Mouse (Mus musculus) heart, postnatal 10 days (tissue): Measurements from ENCODE around the gene Med26. TPM values are rescaled to one million over a fixed set of nuclear protein-coding genes. Genes with fewer than 3 reads are reported as not detected.

Experiments used
- DNase-seq, 2 experiments: peaks; one replicate each; pipeline ENCODE4 v3.0.0; 2021
- intact Hi-C: fragments of 180-260 bp; cut with DNase I; formaldehyde crosslinking; loops from one replicate; pipeline ENCODE4 v1.15.1; 2025
- total RNA-seq, 2 experiments: library from RNA; stranded (reverse); gene quantifications; 2 replicates each; pipeline ENCODE4 v1.2.3; 2021

The Med26 gene
- 1 to 10 TPM; 9.3 to 9.9 TPM for total RNA-seq

- intact Hi-C loops: loop anchor here (1.0 to 5.0 kb wide), 2 partner anchors 56 to 126 kb away; partner anchors contain the start of genes Eps15l1 and Slc35e1
- DNase-seq: peak; percentile 98 to 99
Measured at GRCm38 (mm10) chr8:72547802-72548643, at the start of gene Med26. Gene Med26 (minus strand): TSS chr8:72548270.

GRCm38 (mm10) chr8:72590198-72590597, 42.1 kb upstream of the Med26 start:
- DNase-seq: peak; percentile 60 to 69

GRCm38 (mm10) chr8:72589286-72589685, 41.2 kb upstream of the Med26 start:
- intact Hi-C loops: no loop called here
- DNase-seq: peak; percentile 70 to 80

More at GRCm38 (mm10) chr8:72590198-72590597, 42.1 kb upstream of the Med26 start:
- intact Hi-C loops: no loop called here

GRCm38 (mm10) chr8:72588865-72589264, 40.8 kb upstream of the Med26 start:
- intact Hi-C loops: no loop called here
- no peak for DNase-seq

- DNase-seq: peak; percentile 83 to 88
- intact Hi-C loops: no loop called here
Measured at GRCm38 (mm10) chr8:72587806-72588205, 39.7 kb upstream of the Med26 start.

- intact Hi-C loops: no loop called here
- DNase-seq: peak; percentile 36 to 55
Measured at GRCm38 (mm10) chr8:72584390-72584789, 36.3 kb upstream of the Med26 start.

- peak; percentile 77 to 79 for DNase-seq
- intact Hi-C loops: no loop called here
Measured at GRCm38 (mm10) chr8:72583056-72583771, 35.1 kb upstream of the Med26 start.

GRCm38 (mm10) chr8:72579374-72579773, 31.3 kb upstream of the Med26 start:
- intact Hi-C loops: no loop called here
- peak; percentile 26 to 36 for DNase-seq

GRCm38 (mm10) chr8:72577941-72578340, 29.9 kb upstream of the Med26 start:
- DNase-seq: peak; percentile 58 to 59
- intact Hi-C loops: no loop called here

- intact Hi-C loops: no loop called here
Measured at GRCm38 (mm10) chr8:72577266-72577665, 29.2 kb upstream of the Med26 start.

GRCm38 (mm10) chr8:72575915-72576314, 27.8 kb upstream of the Med26 start:
- no peak for DNase-seq
- intact Hi-C loops: no loop called here

More at GRCm38 (mm10) chr8:72577266-72577665, 29.2 kb upstream of the Med26 start:
- no peak for DNase-seq

- DNase-seq: no peak
- intact Hi-C loops: no loop called here
Measured at GRCm38 (mm10) chr8:72573450-72573849, 25.4 kb upstream of the Med26 start.

- peak; percentile 53 to 57 for DNase-seq
- intact Hi-C loops: no loop called here
Measured at GRCm38 (mm10) chr8:72572507-72572906, 24.4 kb upstream of the Med26 start.

- peak; percentile 87 to 88 for DNase-seq
- intact Hi-C loops: loop anchor here (2.0 kb wide), 1 partner anchor 79 kb away; the partner anchor contains the start of gene Slc35e1
Measured at GRCm38 (mm10) chr8:72571611-72572473, 23.8 kb upstream of the Med26 start, which contains the start of gene Tmem38a. Gene Tmem38a (plus strand): TSS chr8:72572055.

GRCm38 (mm10) chr8:72570633-72571610, 22.9 kb upstream of the Med26 start, which contains the start of gene Smim7:
Gene Smim7 (minus strand): TSS chr8:72571088.
- intact Hi-C loops: loop anchor here (2.0 kb wide), 1 partner anchor 78 kb away; the partner anchor contains the start of gene Slc35e1
- DNase-seq: peak; percentile 99

- intact Hi-C loops: no loop called here
- no peak for DNase-seq
Measured at GRCm38 (mm10) chr8:72565970-72566369, 17.9 kb upstream of the Med26 start.

- DNase-seq: peak; percentile 28 to 36
- intact Hi-C loops: no loop called here
Measured at GRCm38 (mm10) chr8:72561111-72561689, 13.1 kb upstream of the Med26 start.

- no peak for DNase-seq
- intact Hi-C loops: no loop called here
Measured at GRCm38 (mm10) chr8:72555770-72556169, 7.7 kb upstream of the Med26 start.
